Mouse (Mus musculus) heart, embryonic 13.5 days (tissue): ENCODE measurements at regions not wholly inside any gene's neighbourhood (a gene's known extent, or its start where the extent isn't known, plus 50 kb on each side); places are given as distances from the start of the nearest gene placed in this dataset.

Source experiments
- ATAC-seq: fragments of 200-750 bp; cut with Nextera tagmentation; 2 replicates; pipeline ENCODE4 v1.8.0; 2017; ENCODE audit warnings: moderate TSS enrichment; ENCODE audit not compliant: insufficient number of reproducible peaks, low FRiP score, low TSS enrichment; ENCODE audit errors: extremely low read depth
- H3K27ac ChIP-seq: fragments of 300-500 bp; sonication (generic); replicated peaks from 2 replicates; pipeline ENCODE4 v1.5.1; 2015; ENCODE audit warnings: moderate library complexity, mild to moderate bottlenecking, inconsistent platforms
- H3K27me3 ChIP-seq: fragments of 300-500 bp; sonication (generic); replicated peaks from 2 replicates; pipeline ENCODE4 v1.6.1; 2015; ENCODE audit warnings: mild to moderate bottlenecking, inconsistent platforms
- H3K36me3 ChIP-seq: fragments of 300-500 bp; sonication (generic); 2 replicates; pipeline ENCODE4 v1.6.1; 2015; ENCODE audit warnings: mild to moderate bottlenecking, inconsistent platforms
- H3K4me1 ChIP-seq: fragments of 300-500 bp; sonication (generic); 2 replicates; pipeline ENCODE4 v1.6.1; 2015; ENCODE audit warnings: inconsistent platforms
- H3K4me2 ChIP-seq: fragments of 300-500 bp; sonication (generic); 2 replicates; pipeline ENCODE4 v1.6.1; 2015; ENCODE audit warnings: inconsistent platforms, mild to moderate bottlenecking, moderate library complexity
- H3K4me3 ChIP-seq: fragments of 300-500 bp; sonication (generic); 2 replicates; pipeline ENCODE4 v1.5.1; 2015; ENCODE audit warnings: moderate library complexity, mild to moderate bottlenecking, inconsistent platforms
- H3K9ac ChIP-seq: fragments of 300-500 bp; sonication (generic); 2 replicates; pipeline ENCODE4 v1.6.1; 2015; ENCODE audit warnings: inconsistent platforms, mild to moderate bottlenecking, moderate library complexity
- H3K9me3 ChIP-seq: fragments of 300-500 bp; sonication (generic); 2 replicates; pipeline ENCODE4 v1.6.1; 2016; ENCODE audit warnings: inconsistent platforms
- WGBS: fragments of 180-500 bp; shearing (Covaris S2); methylation state at CpG from one replicate; pipeline ENCODE4 v1.1.7; 2015; ENCODE audit warnings: mixed read lengths; 5-methylcytosine and 5-hydroxymethylcytosine counted together

- H3K4me1 ChIP-seq = no peaks in the 10 kb centered on the region
- 56% methylated on average over 1 of the region's 1 CpGs for WGBS
- H3K36me3 ChIP-seq = no peaks in the 10 kb centered on the region
- no peak for ATAC-seq
- H3K27me3 ChIP-seq = no peaks in the 10 kb centered on the region
- H3K4me3 ChIP-seq = no peak overlapping the region
- H3K9ac ChIP-seq = no peak overlapping the region
- no peak overlapping the region for H3K4me2 ChIP-seq
- no peaks in the 10 kb centered on the region for H3K9me3 ChIP-seq
- H3K27ac ChIP-seq = no peak overlapping the region
These were observed 445.4 kb upstream of the Nova1 start for GRCm38 (mm10) chr12:47264118-47264517.

- no peak overlapping the region for H3K27ac ChIP-seq
- WGBS = 50% methylated on average over 1 of the region's 1 CpGs
- ATAC-seq = no peak
These were observed 444.7 kb upstream of the Nova1 start for GRCm38 (mm10) chr12:47263408-47263807.

GRCm38 (mm10) chr12:47252306-47252705, 433.6 kb upstream of the Nova1 start:
- Histone ChIP-seq H3K27me3 (no peaks in the 10 kb centered on the region), H3K27ac (no peak overlapping the region), H3K4me3 (no peak overlapping the region), H3K9ac (no peak overlapping the region), H3K36me3 (no peaks in the 10 kb centered on the region), H3K4me2 (no peak overlapping the region), H3K9me3 (no peaks in the 10 kb centered on the region), H3K4me1 (no peaks in the 10 kb centered on the region)
- ATAC-seq = no peak

More at GRCm38 (mm10) chr12:47263408-47263807, 444.7 kb upstream of the Nova1 start:
- H3K4me3 ChIP-seq = no peak overlapping the region
- H3K9ac ChIP-seq = no peak overlapping the region
- H3K27me3 ChIP-seq = no peaks in the 10 kb centered on the region
- H3K36me3 ChIP-seq = no peaks in the 10 kb centered on the region
- no peak overlapping the region for H3K4me2 ChIP-seq
- no peaks in the 10 kb centered on the region for H3K4me1 ChIP-seq
- H3K9me3 ChIP-seq = no peaks in the 10 kb centered on the region

GRCm38 (mm10) chr12:47243623-47244514, 425.1 kb upstream of the Nova1 start:
- Histone ChIP-seq H3K4me1 (no peaks in the 10 kb centered on the region), H3K9me3 (no peaks in the 10 kb centered on the region), H3K27ac (no peak overlapping the region), H3K4me3 (no peak overlapping the region), H3K27me3 (no peaks in the 10 kb centered on the region), H3K9ac (no peak overlapping the region), H3K4me2 (no peak overlapping the region), H3K36me3 (no peaks in the 10 kb centered on the region)
- no peak for ATAC-seq
- 52% methylated on average over 3 of the region's 3 CpGs for WGBS

GRCm38 (mm10) chr12:47220016-47220415, 401.3 kb upstream of the Nova1 start:
- 42% methylated on average over 4 of the region's 4 CpGs for WGBS
- no peak for ATAC-seq
- Histone ChIP-seq H3K27ac (no peak overlapping the region), H3K9me3 (no peaks in the 10 kb centered on the region), H3K4me1 (no peaks in the 10 kb centered on the region; the same call in 1 of the 2 replicates), H3K36me3 (no peaks in the 10 kb centered on the region), H3K4me3 (no peak overlapping the region), H3K4me2 (no peak overlapping the region), H3K9ac (no peak overlapping the region), H3K27me3 (no peaks in the 10 kb centered on the region)

- ATAC-seq = no peak
- WGBS = 29% methylated on average over 2 of the region's 2 CpGs
- H3K27ac ChIP-seq = no peak overlapping the region
- H3K27me3 ChIP-seq = no peaks in the 10 kb centered on the region
- no peak overlapping the region for H3K4me2 ChIP-seq
- no peak overlapping the region for H3K9ac ChIP-seq
- H3K36me3 ChIP-seq = no peaks in the 10 kb centered on the region
- no peaks in the 10 kb centered on the region; the same call in 1 of the 2 replicates for H3K4me1 ChIP-seq
- no peak overlapping the region for H3K4me3 ChIP-seq
- H3K9me3 ChIP-seq = no peaks in the 10 kb centered on the region
These were observed 400.6 kb upstream of the Nova1 start for GRCm38 (mm10) chr12:47219340-47219739.

- 75% methylated on average over 4 of the region's 4 CpGs for WGBS
- no peak for ATAC-seq
- no peaks in the 10 kb centered on the region for H3K27me3 ChIP-seq
- H3K4me1 ChIP-seq = no peaks in the 10 kb centered on the region
- no peaks in the 10 kb centered on the region for H3K9me3 ChIP-seq
- no peak overlapping the region for H3K27ac ChIP-seq
- no peak overlapping the region for H3K9ac ChIP-seq
- no peak overlapping the region for H3K4me2 ChIP-seq
- H3K4me3 ChIP-seq = no peak overlapping the region
- H3K36me3 ChIP-seq = no peaks in the 10 kb centered on the region
These were observed 392.8 kb upstream of the Nova1 start for GRCm38 (mm10) chr12:47211417-47212104.

- no peak overlapping the region for H3K9ac ChIP-seq
- no peaks in the 10 kb centered on the region for H3K9me3 ChIP-seq
- no peaks in the 10 kb centered on the region for H3K27me3 ChIP-seq
- 52% methylated on average over 1 of the region's 1 CpGs for WGBS
- no peaks in the 10 kb centered on the region for H3K36me3 ChIP-seq
- no peak overlapping the region for H3K4me3 ChIP-seq
- H3K4me1 ChIP-seq = peaks cover 9% of the 10 kb centered on the region
- ATAC-seq = no peak
- H3K4me2 ChIP-seq = no peak overlapping the region
- H3K27ac ChIP-seq = no peak overlapping the region
These were observed 384.2 kb upstream of the Nova1 start for GRCm38 (mm10) chr12:47202936-47203335.

GRCm38 (mm10) chr12:47198609-47199008, 379.9 kb upstream of the Nova1 start:
- H3K4me2 ChIP-seq = no peak overlapping the region
- no peak for ATAC-seq
- H3K27me3 ChIP-seq = no peaks in the 10 kb centered on the region
- H3K36me3 ChIP-seq = no peaks in the 10 kb centered on the region
- no peaks in the 10 kb centered on the region for H3K9me3 ChIP-seq
- H3K4me1 ChIP-seq = peaks cover 9% of the 10 kb centered on the region
- no peak overlapping the region for H3K27ac ChIP-seq
- 39% methylated on average over 6 of the region's 6 CpGs for WGBS
- no peak overlapping the region for H3K4me3 ChIP-seq
- H3K9ac ChIP-seq = no peak overlapping the region

GRCm38 (mm10) chr12:47164736-47165135, 346.0 kb upstream of the Nova1 start:
- H3K27me3 ChIP-seq = no peaks in the 10 kb centered on the region
- no peak for ATAC-seq
- 66% methylated on average over 8 of the region's 8 CpGs for WGBS
- peak overlapping the region; percentile 53 for H3K4me2 ChIP-seq
- H3K9me3 ChIP-seq = no peaks in the 10 kb centered on the region
- H3K4me1 ChIP-seq = peaks cover 4% of the 10 kb centered on the region; the same call in 1 of the 2 replicates
- no peak overlapping the region for H3K9ac ChIP-seq
- H3K36me3 ChIP-seq = no peaks in the 10 kb centered on the region
- peak overlapping the region; percentile 15; the same call in 1 of the 2 replicates for H3K4me3 ChIP-seq
- H3K27ac ChIP-seq = no peak overlapping the region

GRCm38 (mm10) chr12:47164031-47164717, 345.4 kb upstream of the Nova1 start:
- H3K4me3 ChIP-seq = peak overlapping the region; percentile 15; the same call in 1 of the 2 replicates
- peaks cover 4% of the 10 kb centered on the region; the same call in 1 of the 2 replicates for H3K4me1 ChIP-seq
- H3K9me3 ChIP-seq = no peaks in the 10 kb centered on the region
- peak overlapping the region; percentile 53 for H3K4me2 ChIP-seq
- H3K27ac ChIP-seq = no peak overlapping the region
- no peaks in the 10 kb centered on the region for H3K27me3 ChIP-seq
- no peak for ATAC-seq
- H3K36me3 ChIP-seq = no peaks in the 10 kb centered on the region
- H3K9ac ChIP-seq = no peak overlapping the region
- 45% methylated on average over 15 of the region's 15 CpGs for WGBS
